Mouse (Mus musculus) erythroid progenitor cell, adult 5-6 weeks (primary cell): Measurements from ENCODE around the gene Csf2. TPM values are rescaled to one million over a fixed set of nuclear protein-coding genes. Genes with fewer than 3 reads are reported as not detected.

Experiments used
- ATAC-seq: replicated peaks from 2 replicates; pipeline ENCODE4 v1.8.0; 2016; ENCODE audit warnings: moderate number of reproducible peaks, mild to moderate bottlenecking, moderate TSS enrichment, inconsistent platforms; ENCODE audit not compliant: poor library complexity, low FRiP score, severe bottlenecking
- total RNA-seq, 2 experiments: library from RNA; stranded (forward) in 1 of 2; stranded (reverse) in 1 of 2; fragments of 150-400 nt in 1 of 2; fragments of 186-747, 209-891 nt in 1 of 2; gene quantifications; 2 replicates each; pipeline versions ENCODE4 v1.2.3 to v1.2.4; 2015 to 2017; ENCODE audit warnings: low replicate concordance in 2 of 2

Gene Csf2
- total RNA-seq, 2 experiments from 2014 or later: not detected

DNA sequence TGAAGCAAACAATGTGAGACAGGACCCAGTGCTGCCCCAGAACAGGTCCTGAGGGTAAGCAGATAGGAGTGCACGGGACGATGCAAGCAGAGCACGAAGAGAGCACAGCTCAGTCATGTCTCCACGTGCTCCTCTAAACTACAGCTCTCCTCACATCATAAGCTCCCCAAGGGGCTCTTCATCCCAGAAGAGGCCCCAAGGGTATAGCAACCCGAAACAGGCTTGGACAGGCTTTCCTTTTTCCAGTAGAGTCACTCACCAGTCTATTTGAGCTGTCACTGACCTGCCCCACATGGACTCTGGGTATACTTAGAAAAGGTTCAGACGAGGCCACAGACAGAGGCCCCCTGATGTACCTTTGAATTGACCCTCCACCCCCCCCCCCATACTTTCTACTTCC lies 5.0 kb downstream of the Csf2 start:
- ATAC-seq: no peak

DNA sequence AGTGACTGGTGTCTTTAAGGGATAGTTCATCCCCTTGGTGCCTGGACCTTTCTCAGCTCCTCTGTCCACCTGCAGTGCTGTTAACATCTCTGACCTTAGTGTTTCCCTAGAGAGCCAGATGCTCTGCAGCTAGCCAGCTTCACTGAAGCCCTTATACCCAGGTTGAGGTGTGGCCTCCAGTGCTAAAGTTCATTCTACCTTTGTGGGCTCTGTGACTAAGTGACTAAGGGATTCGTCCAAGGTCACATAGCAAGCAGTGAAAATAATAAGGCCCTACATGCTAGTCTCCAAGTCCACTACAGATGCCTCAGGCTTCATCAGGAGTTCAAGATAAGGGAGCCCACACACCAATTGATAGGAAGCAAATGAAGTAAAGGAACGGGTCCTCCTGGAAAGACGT lies 7.0 kb downstream of the Csf2 start:
- no peak for ATAC-seq

DNA sequence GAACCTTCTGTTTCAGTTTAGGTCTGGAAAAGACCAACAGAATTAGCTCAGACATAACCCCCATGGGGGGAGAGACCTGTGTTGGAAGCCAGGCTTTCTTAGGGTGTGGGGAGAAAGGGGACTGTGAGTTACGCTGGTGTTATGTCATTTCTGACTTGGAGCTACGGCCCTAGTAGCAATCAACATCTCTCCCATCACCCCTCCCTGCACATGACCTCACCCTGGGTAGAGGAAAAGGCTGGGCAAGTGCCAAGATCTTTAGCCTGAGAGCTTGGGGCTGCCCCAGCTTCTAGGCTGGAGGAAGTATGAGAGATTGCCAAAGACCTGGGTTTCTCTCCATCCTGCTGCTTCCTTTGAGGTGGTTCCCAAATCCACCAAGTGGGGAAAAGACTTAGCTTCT lies 12.5 kb downstream of the Csf2 start:
- no peak for ATAC-seq

DNA sequence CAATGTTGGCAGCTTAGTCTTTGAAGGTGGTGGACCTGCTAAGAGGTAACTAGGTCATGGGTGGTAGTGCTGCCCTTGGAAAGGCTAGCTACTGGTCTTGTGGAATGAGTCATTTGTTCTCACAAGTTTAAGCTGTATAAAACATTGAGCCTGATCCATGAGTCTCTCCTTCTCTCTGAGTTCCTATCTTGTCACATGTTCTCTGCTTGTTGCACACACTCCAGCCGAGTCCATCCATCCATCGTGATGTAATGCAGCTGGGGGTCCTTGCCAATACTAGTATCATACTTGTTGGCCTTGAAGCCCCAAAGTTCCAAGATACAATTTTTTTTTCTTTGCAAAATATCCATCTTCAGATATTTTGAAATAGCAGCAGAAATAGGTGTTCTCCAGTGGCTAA lies 22.0 kb downstream of the Csf2 start:
- ATAC-seq: no peak

DNA sequence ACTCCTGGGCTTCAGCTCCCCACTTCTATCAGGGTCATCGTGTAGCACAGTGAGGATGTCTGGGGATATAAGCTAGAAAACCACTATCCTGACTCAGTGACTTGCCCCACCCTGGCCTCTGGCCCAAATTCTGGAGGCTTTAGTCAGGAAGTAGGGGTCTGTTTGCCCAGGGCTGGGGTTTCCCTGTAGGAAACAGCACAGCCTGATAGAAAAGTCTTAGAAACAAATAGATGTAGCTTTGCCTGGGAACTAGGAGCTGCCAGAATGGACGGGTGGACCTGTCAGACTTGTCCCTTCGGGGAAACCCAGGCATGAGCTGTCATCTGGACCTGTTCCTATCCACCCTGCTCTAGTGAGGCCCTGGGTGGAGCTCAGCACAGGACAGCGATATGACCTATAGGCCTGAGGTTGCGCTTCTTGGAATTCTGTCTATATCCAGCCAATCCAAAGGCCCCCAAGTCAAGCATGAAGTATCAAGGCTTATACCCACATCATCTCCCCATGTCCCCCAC lies 24.9 kb downstream of the Csf2 start:
- no peak for ATAC-seq

DNA sequence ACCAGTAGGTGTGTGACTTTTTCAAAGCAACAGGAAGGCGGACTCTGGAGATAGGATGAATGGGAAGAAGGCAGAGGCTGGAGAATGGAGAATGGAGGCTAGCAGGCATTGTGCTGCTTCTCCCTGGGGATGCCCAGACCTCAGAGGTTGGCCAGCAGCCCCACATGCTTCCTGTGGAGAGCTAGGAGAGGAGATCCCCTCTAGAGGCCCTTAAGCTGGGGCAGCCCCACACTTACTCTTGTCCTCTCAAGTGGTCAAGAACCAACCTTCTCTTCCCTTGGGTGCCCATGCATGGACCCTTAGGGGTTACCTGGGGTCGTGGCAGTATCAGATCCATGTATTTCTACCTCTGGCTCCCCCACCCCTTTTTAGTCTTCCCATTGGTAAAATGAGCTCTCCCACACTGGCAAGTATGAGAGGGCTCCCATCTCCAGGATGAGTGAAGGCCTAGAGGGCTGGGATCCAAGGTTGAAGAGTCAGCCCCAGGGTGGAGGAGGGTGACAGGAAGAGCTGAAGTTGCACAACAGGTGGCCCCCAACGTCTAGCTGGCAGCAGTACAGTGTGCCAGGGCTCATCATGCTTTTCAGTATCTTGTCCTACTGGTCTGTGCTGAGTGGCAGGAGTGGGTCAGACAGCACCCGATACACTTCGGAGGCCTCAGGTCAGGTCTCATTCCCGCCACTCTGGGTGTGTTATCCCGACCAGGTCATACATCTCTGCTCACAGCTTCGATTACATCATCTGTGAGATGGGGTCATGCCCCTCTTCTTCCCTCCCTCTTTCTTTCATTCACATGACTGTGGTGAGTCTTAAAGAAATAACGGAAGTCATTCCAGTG lies 25.6 kb downstream of the Csf2 start:
- no peak for ATAC-seq

DNA sequence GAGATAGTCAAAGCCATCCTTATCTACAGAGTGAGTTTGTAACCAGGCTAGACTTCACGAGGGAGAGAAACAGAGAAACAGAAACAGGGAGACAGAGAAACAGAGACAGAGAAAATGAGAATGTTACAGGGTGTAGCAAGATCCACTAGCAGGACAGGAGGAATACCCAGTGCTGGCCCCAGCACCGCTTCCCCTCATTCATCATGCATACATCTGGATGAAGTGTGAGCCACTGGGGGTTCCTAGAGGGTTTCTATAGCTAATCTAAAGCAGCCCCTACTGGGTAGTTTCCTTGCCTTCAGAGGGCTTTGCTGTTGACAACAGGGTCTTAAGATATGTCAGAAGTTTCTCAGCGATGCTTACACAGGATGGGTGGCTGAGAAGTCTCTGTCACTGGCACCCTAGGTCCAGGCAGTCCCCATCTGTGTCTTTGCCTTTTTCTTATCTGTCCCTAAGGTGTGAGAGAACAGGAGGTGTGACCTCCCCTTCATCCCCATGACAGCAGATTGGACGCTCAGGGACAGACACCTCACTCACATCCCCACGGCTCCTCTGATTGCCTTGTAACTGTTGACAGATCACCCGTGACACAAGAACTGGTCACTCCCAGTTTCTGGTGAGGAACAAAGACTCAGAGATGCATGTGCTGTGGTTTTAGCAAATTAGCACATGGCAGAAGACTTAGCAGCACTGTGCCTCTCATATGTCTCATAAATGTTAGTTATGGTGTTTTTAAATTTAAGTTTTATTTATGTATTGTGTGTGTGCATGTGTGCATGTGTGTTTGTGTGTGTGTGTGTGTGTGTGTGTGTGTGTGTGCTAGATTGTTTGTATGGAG lies 29.3 kb downstream of the Csf2 start:
- no peak for ATAC-seq

DNA sequence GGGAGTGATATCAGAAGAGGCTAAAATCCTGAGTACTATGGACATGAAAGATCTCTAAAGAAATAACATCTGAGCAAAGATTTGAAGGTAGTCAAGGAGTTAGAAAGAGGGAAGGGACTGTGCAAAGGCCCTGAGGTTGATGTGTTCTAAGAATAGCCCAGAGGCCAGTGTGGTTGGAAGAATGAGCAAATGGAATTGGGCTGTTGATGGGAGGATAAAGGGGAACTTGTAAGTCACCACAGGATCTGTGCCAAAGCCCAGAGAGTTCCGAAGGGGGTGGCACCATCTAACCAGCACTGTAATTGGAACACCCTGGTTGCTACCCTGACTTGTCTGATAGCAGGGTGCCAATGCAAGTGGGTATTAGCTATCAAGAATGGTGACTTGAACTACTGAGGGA lies 30.3 kb downstream of the Csf2 start:
- ATAC-seq: no peak

DNA sequence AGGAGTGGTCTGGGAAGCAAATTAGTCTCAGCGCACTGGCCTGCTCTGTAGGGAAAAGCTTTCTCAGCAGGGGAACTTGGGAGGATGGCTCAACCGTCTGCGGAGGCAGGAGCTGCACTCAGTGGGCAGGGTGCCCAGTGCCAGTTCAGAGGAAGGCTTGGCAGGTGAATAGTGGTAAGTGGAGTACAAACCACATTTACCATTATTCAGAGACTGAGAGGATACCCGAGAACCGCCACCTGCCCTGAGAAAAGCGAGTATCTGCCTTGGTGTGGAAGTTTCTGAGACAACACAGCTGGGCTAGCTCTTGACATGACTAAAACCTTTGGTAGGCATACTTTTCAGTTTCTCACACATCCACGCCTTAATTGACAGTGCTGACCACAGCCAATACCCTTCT lies 32.1 kb downstream of the Csf2 start:
- no peak for ATAC-seq

DNA sequence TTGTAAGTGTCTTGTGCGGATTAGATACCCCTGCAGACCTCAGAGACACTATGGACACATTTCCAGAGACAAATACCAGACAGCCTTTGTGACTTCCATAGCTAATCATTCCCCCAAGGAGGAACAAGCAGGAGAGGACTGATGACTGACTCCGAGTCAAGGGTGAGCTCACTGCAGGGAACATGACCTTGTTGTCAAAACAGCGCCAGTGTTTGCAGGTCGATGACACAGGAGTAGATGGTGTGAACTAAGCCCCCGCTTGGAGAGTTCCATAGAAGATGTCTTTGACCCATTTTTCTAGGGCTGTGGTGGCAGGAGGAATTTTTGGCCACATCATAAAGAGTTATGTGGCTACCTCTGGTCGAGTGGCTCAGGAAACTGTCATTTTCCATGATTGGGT lies 33.4 kb downstream of the Csf2 start:
- no peak for ATAC-seq

DNA sequence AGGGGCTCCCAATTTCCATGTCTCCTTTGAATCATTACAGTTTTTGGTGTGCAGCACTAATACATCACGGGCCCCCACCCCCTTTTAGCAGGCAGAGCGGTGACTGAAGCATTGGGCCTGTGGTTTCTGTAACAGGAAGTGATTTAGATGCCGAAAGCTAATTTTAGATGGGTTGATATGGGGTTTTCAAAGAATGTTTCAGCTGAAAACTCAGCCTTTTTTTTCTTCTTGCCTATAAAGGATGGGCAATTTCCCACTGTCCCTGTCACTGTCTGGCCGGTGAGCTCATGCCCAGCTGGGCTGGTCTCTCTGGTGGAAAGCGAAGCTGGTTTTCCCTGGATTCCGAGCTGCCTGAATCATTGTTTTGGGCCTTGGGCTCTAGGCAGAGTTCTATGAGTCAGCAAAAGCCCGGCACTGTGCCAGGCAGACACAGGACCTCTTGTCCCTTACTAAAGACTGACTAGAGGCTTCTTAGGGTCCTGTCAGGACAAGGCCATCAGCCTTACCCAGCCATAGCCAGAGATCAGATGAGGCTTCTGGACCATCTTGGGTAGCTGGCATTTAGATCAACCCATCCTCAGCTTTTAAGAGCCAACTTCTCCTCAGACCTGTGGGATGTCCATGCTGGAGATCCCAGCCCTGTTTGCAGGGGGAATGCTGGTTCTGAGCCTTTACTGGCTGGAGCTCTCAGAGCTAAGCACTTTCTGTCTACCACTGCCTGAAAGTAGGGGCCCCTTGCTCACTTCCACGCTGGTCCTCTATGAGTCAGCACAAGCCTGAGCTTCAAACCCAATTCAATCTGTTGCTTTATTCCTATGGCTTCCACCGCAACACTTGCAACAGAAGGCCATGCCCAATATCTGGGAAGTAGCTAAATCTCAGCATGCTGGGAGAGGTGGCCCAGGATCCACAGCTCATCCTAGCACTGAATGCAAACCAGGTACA lies 34.7 kb downstream of the Csf2 start:
- no peak for ATAC-seq

DNA sequence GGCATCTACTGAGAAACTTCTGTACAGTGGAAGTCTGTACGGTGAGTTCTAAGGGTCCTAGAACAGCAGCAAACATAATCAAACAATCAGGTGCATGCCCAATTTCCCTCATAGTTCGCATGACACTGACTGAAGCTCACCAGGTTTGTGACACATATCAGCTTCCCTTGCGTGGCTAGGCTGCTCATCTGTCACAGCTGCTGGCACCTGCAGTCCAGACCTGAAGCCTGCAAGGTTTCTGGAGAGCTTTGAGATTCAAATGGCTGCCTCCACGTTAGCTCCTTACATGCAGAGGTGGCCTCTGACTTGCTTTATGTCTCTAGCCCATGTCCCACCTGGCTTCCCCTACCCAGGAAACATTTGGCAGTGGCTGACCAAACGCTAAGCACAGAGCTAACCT lies 35.8 kb downstream of the Csf2 start:
- ATAC-seq: no peak

DNA sequence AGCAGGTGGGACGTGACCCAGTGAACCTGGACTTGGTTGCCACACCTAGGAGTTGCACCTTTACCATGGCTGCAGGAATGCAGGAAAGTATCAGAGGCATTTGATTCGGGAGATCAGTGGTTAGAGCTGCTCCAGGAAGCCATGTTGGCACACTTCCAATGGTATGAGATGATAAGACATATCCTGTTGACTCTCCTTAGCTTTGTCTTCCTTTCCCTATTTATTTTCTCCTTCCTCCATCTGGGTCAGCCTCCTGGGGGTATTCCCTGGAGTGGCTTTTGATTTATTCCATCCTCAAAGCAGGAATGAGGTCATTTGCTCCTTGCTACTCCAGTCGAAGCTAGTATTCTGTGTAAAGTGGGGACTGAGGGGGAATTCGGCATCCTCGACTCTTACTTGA lies 42.5 kb downstream of the Csf2 start:
- no peak for ATAC-seq

DNA sequence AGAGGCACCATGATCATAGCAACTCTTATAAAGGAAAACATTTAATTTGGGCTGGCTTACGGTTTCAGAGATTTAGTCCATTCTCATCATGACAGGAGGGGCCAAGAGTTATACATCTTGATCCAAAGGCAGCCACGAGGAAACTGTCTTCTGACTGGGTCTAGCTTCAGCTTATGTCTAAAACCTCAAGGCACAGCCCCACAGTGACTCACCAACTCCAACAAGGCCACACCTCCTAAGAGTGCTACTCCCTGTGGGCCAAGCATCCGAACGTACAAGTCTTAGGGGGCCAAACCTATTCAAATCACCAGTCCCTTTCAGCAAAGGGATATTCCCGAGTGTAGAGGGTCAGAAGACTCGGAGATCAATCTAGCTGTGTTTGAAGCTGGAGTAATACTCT lies 44.1 kb downstream of the Csf2 start:
- no peak for ATAC-seq

DNA sequence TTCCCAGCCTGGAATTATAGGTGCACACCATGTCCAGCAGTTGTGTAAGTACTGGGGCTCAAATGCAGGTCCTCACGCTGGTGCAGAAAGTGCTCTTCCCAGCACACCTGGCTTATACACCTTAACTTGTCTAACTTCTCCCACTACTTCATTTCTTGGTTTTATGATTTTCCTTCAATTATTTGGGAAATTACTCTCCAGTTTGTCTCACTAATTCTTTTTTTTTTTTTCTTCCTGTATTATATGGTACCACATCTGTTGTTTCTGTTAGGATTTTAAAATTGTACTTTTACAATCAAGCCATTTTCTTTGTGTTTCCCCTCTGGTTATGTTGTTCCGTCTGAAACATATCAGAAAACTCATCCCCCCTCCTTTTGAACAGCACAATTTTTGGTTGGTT lies 44.7 kb downstream of the Csf2 start:
- no peak for ATAC-seq

DNA sequence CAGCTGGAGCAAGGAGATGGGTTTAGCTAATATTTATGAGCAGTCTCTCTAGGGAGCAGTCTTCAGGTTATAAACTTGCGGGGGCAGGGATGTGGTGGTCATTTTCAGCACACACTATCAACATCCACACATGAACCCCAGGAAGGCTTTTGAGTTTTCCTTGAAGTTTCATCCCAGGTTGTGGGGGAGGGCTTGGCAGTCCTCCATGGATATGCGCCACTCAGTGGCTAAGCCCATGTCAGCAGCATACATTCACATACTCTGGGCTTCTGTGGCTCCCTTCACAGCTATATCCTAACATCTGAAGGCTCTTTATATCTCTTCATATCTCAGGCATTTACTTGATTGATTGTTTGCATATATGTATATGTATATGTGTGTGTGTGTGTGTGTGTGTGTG lies 46.3 kb downstream of the Csf2 start:
- ATAC-seq: no peak

DNA sequence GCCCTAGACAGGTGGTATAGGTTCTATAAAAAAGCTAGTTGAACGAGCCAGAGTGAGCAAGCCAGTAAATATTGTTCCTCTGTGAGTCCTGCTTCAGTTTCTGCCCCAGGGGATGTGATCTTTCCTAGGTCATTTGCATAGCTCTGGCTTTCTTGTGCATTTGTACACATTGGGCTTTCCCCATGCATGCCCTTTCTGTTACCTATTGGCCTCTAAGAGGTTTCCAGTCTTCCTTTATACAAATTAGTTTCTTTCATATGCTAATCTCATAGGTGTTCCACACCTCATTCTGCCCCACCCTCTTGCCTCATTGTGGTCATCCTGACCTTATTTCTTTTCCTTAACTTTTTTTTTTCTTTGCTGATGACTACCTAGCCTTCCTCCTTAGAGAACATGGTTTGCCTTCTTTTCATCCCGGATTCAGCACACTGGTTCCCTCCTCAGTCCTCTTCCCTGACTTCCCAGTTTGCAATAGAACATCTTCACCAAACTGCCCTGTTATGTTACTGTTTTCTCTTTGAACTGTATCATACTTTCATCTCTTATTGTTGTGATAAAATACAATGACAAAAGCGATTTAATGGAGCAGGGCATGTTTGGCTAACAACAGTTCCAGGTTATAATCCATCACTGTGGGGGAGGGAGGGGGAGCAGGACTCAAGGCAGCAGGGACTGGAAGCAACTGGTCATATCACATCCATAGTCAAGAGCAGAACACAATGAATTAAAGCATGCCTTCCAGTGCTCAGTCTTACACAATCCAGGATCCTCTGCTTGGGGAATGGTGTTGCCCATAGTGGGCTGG lies 47.4 kb downstream of the Csf2 start:
- ATAC-seq: no peak

DNA sequence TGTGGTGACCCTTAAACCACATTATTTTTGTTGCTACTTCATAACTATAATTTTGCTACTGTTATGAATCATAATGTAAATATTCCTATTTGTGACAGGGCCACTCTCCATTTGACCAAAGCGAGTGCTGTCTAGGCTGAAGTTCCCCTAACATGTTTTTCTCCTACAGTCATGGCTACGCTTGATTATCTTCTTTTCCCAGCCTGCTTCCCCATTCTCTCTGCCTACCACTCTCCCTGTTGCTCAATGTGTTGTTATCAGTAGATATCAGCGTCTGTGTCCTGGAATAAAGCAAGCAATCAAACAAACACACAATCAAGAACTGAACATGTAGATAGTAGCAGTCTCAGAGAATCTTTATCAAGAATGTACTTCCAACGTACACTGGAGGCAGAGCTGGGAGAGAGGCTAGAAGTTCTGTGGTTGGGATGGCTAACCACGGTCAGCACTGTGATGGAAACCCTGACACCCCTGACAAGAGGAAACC lies 48.1 kb downstream of the Csf2 start:
- ATAC-seq: no peak
